Mouse (Mus musculus) forebrain, postnatal 0 days (tissue): ENCODE measurements at regions not wholly inside any gene's neighbourhood (a gene's known extent, or its start where the extent isn't known, plus 50 kb on each side); places are given as distances from the start of the nearest gene placed in this dataset.
A peak's percentile ranks its signal among the peaks of the same experiment; 100 is the strongest.

Experiments
- ATAC-seq: fragments of 200-750 bp; cut with Nextera tagmentation; 2 replicates; pipeline ENCODE4 v1.8.0; 2017; ENCODE audit warnings: mild to moderate bottlenecking, moderate library complexity
- DNase-seq: peaks from one replicate; pipeline ENCODE4 v3.0.0-alpha.2; 2015
- H3K27ac ChIP-seq: fragments of 300-500 bp; sonication (generic); 2 replicates; pipeline ENCODE4 v1.5.1; 2014; ENCODE audit warnings: low read depth, mild to moderate bottlenecking, antibody characterized with exemption, low read length, moderate library complexity, mixed read lengths
- H3K27me3 ChIP-seq: fragments of 300-500 bp; sonication (generic); 2 replicates; pipeline ENCODE4 v1.6.1; 2014; ENCODE audit warnings: mild to moderate bottlenecking, low read length, mixed read lengths; ENCODE audit not compliant: insufficient read depth
- H3K36me3 ChIP-seq: fragments of 300-500 bp; sonication (generic); 2 replicates; pipeline ENCODE4 v1.6.1; 2014; ENCODE audit warnings: mild to moderate bottlenecking, moderate library complexity; ENCODE audit not compliant: insufficient read depth
- H3K4me1 ChIP-seq: fragments of 300-500 bp; sonication (generic); 2 replicates; pipeline ENCODE4 v1.6.1; 2014; ENCODE audit warnings: antibody characterized with exemption; ENCODE audit not compliant: insufficient read depth
- H3K4me2 ChIP-seq: fragments of 300-500 bp; sonication (generic); 2 replicates; pipeline ENCODE4 v1.6.1; 2014; ENCODE audit warnings: low read depth, mild to moderate bottlenecking, moderate library complexity
- H3K4me3 ChIP-seq: fragments of 300-500 bp; sonication (generic); 2 replicates; pipeline ENCODE4 v1.5.1; 2014; ENCODE audit warnings: low read depth, low read length, mixed read lengths
- H3K9ac ChIP-seq: fragments of 300-500 bp; sonication (generic); 2 replicates; pipeline ENCODE4 v1.6.1; 2014; ENCODE audit warnings: mild to moderate bottlenecking
- H3K9me3 ChIP-seq: fragments of 300-500 bp; sonication (generic); 2 replicates; pipeline ENCODE4 v1.6.1; 2016; ENCODE audit warnings: low read length
- CTCF ChIP-seq: sonication (generic); IDR thresholded peaks from 2 replicates; pipeline ENCODE4 v1.5.1; 2016; ENCODE audit warnings: antibody characterized with exemption, control low read depth, low read depth
- WGBS: fragments of 180-500 bp; shearing (Covaris S2); extraction: QIAGEN DNeasy Blood & Tissue Kit; methylation state at CpG from one replicate; pipeline ENCODE4 v1.1.7; 2014; 5-methylcytosine and 5-hydroxymethylcytosine counted together

GRCm38 (mm10) chr5:101032968-101033367, 187.5 kb downstream of the Gpat3 start:
- ATAC-seq (no peak), DNase-seq (no peak)
- Histone ChIP-seq H3K27ac (no peak overlapping the region), H3K36me3 (no peaks in the 10 kb centered on the region), H3K4me2 (no peak overlapping the region), H3K9me3 (no peaks in the 10 kb centered on the region), H3K4me3 (no peak overlapping the region), H3K4me1 (peaks cover 8% of the 10 kb centered on the region; the same call in 1 of the 2 replicates), H3K9ac (no peak overlapping the region), H3K27me3 (no peaks in the 10 kb centered on the region)
- TF ChIP-seq CTCF: no peak
- WGBS: 64% methylated on average over 16 of the region's 16 CpGs

- no peaks in the 10 kb centered on the region for H3K36me3 ChIP-seq
- H3K4me3 ChIP-seq: no peak overlapping the region
- ATAC-seq: peak; percentile 25; the same call in 1 of the 2 replicates
- no peak for DNase-seq
- 34% methylated on average over 12 of the region's 12 CpGs for WGBS
- no peak overlapping the region for H3K4me2 ChIP-seq
- H3K4me1 ChIP-seq: peaks cover 8% of the 10 kb centered on the region; the same call in 1 of the 2 replicates
- no peak overlapping the region for H3K9ac ChIP-seq
- H3K27ac ChIP-seq: 0 out of 2 replicates have a peak overlapping the region, but pooled peaks have one; percentile 23
- no peaks in the 10 kb centered on the region for H3K27me3 ChIP-seq
- H3K9me3 ChIP-seq: no peaks in the 10 kb centered on the region
- TF ChIP-seq CTCF: no peak
Observed at GRCm38 (mm10) chr5:101032147-101032900, 186.8 kb downstream of the Gpat3 start.

GRCm38 (mm10) chr5:101024796-101025195, 179.3 kb downstream of the Gpat3 start:
- TF ChIP-seq CTCF: no peak

GRCm38 (mm10) chr5:101023784-101024183, 178.3 kb downstream of the Gpat3 start:
- DNase-seq (peak; percentile 46), ATAC-seq (peak; percentile 64)
- H3K4me3 ChIP-seq: no peak overlapping the region
- no peaks in the 10 kb centered on the region for H3K36me3 ChIP-seq
- no peak overlapping the region for H3K27ac ChIP-seq
- H3K9me3 ChIP-seq: no peaks in the 10 kb centered on the region
- peak overlapping the region; percentile 21; the same call in 1 of the 2 replicates for H3K4me2 ChIP-seq
- H3K4me1 ChIP-seq: no peaks in the 10 kb centered on the region; the same call in 1 of the 2 replicates
- no peak for TF ChIP-seq CTCF
- no peaks in the 10 kb centered on the region for H3K27me3 ChIP-seq
- 16% methylated on average over 8 of the region's 8 CpGs for WGBS
- H3K9ac ChIP-seq: no peak overlapping the region

More at GRCm38 (mm10) chr5:101024796-101025195, 179.3 kb downstream of the Gpat3 start:
- Histone ChIP-seq H3K4me2 (no peak overlapping the region), H3K36me3 (no peaks in the 10 kb centered on the region), H3K4me1 (no peaks in the 10 kb centered on the region; the same call in 1 of the 2 replicates), H3K4me3 (no peak overlapping the region), H3K27me3 (no peaks in the 10 kb centered on the region), H3K9me3 (no peaks in the 10 kb centered on the region), H3K27ac (no peak overlapping the region), H3K9ac (no peak overlapping the region)
- no peak for DNase-seq
- 82% methylated on average over 5 of the region's 5 CpGs for WGBS
- no peak for ATAC-seq

GRCm38 (mm10) chr5:101020784-101021183, 175.3 kb downstream of the Gpat3 start:
- H3K9me3 ChIP-seq: no peaks in the 10 kb centered on the region
- no peaks in the 10 kb centered on the region for H3K36me3 ChIP-seq
- H3K9ac ChIP-seq: no peak overlapping the region
- no peak overlapping the region for H3K4me3 ChIP-seq
- WGBS: 8% methylated on average over 11 of the region's 11 CpGs
- no peaks in the 10 kb centered on the region; the same call in 1 of the 2 replicates for H3K4me1 ChIP-seq
- H3K27me3 ChIP-seq: no peaks in the 10 kb centered on the region
- H3K27ac ChIP-seq: no peak overlapping the region
- peak; percentile 88 for DNase-seq
- ATAC-seq: peak; percentile 93
- peak; percentile 98 for TF ChIP-seq CTCF
- H3K4me2 ChIP-seq: no peak overlapping the region

DNA sequence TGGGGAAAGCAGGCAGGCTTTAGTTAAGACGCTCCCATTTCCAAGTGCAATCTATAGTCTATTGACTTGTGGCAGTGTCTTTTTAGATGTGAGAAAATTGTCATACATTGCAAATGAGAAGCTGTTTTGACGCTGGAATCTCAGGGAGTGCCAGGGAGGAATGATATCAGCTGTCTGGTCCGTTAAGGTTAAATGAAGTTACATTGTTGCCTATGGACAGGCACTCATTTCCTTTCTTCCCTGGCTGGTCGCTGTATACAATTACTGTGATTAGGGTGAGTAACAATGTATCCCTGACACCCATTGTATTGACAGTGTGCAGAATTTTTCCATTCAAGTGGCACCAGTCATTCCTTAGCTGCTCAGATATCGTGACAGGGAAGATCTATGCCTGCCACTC, 168.3 kb downstream of the Gpat3 start:
- Histone ChIP-seq H3K9me3 (no peaks in the 10 kb centered on the region), H3K27me3 (no peaks in the 10 kb centered on the region), H3K4me2 (no peak overlapping the region), H3K27ac (no peak overlapping the region), H3K4me3 (no peak overlapping the region), H3K36me3 (no peaks in the 10 kb centered on the region), H3K4me1 (no peaks in the 10 kb centered on the region), H3K9ac (no peak overlapping the region)
- ATAC-seq (no peak), DNase-seq (no peak)
- no peak for TF ChIP-seq CTCF
- WGBS: 63% methylated on average over 5 of the region's 5 CpGs

- Histone ChIP-seq H3K4me3 (no peak overlapping the region), H3K4me2 (no peak overlapping the region), H3K4me1 (no peaks in the 10 kb centered on the region), H3K27me3 (no peaks in the 10 kb centered on the region), H3K9me3 (no peaks in the 10 kb centered on the region), H3K9ac (no peak overlapping the region), H3K27ac (no peak overlapping the region), H3K36me3 (no peaks in the 10 kb centered on the region)
- peak; percentile 33 for TF ChIP-seq CTCF
- no peak for ATAC-seq
- WGBS: 64% methylated on average over 3 of the region's 3 CpGs
- no peak for DNase-seq
Observed at GRCm38 (mm10) chr5:101005216-101005615, 159.7 kb downstream of the Gpat3 start.
